Mouse (Mus musculus): ENCODE data around the gene Atp13a5.

The Atp13a5 gene

DNA sequence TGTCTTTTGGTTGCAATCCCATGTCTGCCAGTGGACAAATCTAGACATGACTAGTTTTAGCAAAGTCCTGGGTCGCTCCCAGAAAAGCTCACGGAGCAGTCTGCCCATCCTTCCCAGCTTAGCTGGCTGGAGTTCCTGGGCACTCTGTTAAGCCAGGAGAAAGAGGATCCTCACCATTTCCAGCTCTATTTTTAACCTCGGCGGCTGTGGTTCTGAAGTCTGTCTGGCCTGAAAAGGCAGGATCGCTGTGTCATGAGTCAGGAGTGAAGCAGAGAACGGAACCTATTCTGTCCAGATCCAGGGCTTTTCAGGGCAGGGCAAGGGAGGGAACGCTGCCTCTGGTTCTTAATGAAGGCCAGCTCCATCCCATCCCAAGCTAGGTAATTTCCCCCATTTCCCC lies 169.7 kb downstream of the Atp13a5 start:
- in situ Hi-C loops (cut with MboI; ENCODE audit: unreplicated experiment in 2 of 2) = no loop called here

DNA sequence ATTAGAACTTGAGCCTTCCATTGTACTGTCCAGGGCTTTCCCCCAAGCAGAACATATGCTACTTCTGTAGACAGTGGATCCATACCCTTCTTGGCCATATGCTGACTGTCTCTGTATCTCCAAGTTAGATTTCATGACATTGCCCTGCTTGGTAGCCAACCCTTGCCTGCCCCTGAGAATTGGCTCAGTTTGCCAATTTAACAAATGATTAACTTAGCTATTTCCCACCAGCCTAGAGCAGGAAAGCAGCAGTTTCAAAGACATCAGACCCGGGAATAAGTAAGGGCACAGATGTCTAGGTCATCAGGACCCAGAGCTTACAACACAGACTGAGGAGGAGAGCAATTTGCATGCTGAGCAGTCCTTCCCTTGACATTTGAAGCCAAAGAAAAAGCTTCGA lies 173.0 kb downstream of the Atp13a5 start:
- in situ Hi-C loops (cut with MboI; ENCODE audit: unreplicated experiment in 2 of 2) = no loop called here

GRCm38 (mm10) chr16:29204875-29205274 lies 173.7 kb downstream of the Atp13a5 start:
- in situ Hi-C loops (cut with MboI; ENCODE audit: unreplicated experiment in 2 of 2) = no loop called here

GRCm38 (mm10) chr16:29201146-29201545 lies 177.4 kb downstream of the Atp13a5 start:
- in situ Hi-C loops (cut with MboI; ENCODE audit: unreplicated experiment in 2 of 2) = no loop called here

DNA sequence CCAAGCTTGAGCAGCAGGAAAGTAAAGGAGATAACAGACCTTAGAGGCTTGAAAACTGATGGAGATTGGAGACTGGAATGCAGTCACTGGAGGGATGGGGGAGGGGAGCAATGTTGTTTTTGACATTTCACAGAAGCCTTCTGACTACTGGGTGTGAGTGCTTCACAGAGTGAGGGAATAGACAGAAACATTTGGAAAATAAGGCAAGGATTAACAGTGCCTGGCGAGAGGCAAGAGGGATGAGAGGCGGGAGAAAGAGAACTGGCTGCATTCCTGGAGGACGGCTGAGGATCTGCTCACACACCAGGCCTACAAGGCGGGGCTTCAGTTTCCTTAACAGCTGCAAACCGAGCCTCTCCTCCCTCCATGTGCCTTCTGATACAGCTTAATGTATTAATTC lies 180.1 kb downstream of the Atp13a5 start:
- in situ Hi-C loops (cut with MboI; ENCODE audit: unreplicated experiment in 2 of 2) = no loop called here

- in situ Hi-C loops (cut with MboI; ENCODE audit: unreplicated experiment in 2 of 2) = no loop called here
Observed at GRCm38 (mm10) chr16:29195156-29195555, 183.4 kb downstream of the Atp13a5 start.

DNA sequence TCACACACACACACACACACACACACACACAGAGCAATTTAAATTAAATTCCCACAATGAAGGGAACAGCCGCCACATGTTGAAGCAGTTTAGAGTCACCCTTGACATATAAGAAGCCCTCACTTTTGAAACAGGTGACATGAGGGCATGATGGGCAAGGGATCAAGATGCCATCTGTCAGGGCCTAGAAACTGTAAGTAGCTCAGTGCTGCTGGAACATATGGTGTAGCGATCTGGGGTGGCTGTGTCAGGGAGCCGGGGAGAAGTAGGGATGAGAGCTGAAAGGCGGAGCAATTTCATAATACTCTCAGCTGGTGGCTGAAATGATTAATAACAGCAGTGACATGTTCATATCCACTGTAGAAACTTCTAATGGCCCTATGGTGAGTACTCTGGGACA lies 184.6 kb downstream of the Atp13a5 start:
- in situ Hi-C loops (cut with MboI; ENCODE audit: unreplicated experiment in 2 of 2) = no loop called here

DNA sequence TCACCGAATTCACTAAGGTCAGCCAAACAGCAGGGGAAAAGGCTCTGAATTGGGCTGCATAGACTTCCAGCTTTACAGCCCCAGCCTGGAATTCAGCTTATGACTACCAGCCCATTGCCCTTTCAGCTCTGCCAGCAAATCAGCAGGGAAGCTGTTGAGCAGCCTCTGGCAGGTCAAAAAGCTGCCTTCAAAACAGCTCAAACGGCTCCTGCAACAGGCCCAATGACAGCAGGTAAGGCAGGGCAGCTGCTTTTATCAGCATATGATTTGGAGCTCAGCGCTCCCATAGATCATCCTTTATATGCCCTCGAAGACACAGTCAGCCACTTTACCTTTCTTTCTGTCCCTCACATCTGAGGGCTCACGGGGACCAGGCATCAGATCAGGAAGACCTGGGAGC lies 185.6 kb downstream of the Atp13a5 start:
- in situ Hi-C loops (cut with MboI; ENCODE audit: unreplicated experiment in 2 of 2) = no loop called here
